Mouse (Mus musculus) B cell, adult (primary cell): ENCODE data around the gene C2cd2l. TPM values are rescaled to one million over a fixed set of nuclear protein-coding genes. Genes with fewer than 3 reads are reported as not detected.

ENCODE experiments used
- total RNA-seq: library from RNA; stranded (reverse); gene quantifications from 4 replicates; pipeline ENCODE4 v1.2.4, GENCODE M21; 2023; ENCODE audit not compliant: inconsistent age

Gene C2cd2l
- 13.1 to 19.2 TPM (median 17.3 TPM) in 4 replicates for total RNA-seq

GRCm38 (mm10) chr9:44319887-44320798 is at the start of gene C2cd2l:
TSS of gene C2cd2l (minus strand) at chr9:44320285.

DNA sequence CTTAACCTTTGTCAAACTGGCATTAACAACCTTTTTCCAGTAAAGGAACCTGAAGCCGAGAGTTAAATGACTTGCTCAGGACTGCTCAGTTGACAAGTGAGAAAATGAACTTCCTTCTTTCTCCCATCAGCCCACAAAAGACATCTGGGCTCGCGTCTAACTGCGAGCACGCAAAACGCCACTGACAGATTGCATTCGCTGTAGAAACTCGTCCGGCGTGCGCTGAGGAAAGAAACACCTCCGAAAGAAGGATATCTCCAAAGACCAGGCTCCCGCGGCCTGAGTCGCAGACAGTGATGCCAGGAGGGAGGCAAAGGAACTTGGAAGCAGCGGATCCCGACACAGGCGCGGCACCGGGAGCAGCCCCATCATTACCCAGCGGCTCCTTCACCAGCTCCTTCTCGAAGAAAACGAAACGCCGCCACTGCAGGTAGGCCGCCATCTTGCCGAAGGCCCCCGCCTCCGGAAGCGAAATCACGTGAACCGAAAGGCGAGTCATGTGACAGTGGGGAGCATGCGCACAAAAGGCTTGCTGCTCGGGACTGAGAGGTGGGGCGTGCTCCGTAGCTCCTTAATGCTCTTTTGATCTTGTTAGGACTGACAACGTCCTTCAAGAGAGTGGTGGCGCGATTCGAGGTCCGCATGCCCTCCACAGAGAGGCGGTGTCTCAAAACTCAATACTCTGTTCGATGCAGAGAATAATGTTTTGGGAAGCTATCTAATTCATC is 41.3 kb upstream of the C2cd2l start, which contains the start of gene Vps11:
Vps11 (minus strand) TSS at position 481 of the 728 bp plus-strand sequence.

GRCm38 (mm10) chr9:44343781-44344421 is 23.8 kb upstream of the C2cd2l start, which contains the start of gene Hmbs:
TSS of gene Hmbs (minus strand) at chr9:44344228.

GRCm38 (mm10) chr9:44334396-44335330 is 14.6 kb upstream of the C2cd2l start, which contains the start of gene H2afx:
TSS of gene H2afx (plus strand) at chr9:44334694.

GRCm38 (mm10) chr9:44325768-44326370 is 5.8 kb upstream of the C2cd2l start, which contains the start of gene Dpagt1:
TSS of gene Dpagt1 (plus strand) at chr9:44326019.

GRCm38 (mm10) chr9:44305466-44306079 is 14.5 kb downstream of the C2cd2l start, which contains the start of gene Hinfp:
TSS of gene Hinfp (minus strand) at chr9:44305671.

GRCm38 (mm10) chr9:44288076-44288958 is 31.8 kb downstream of the C2cd2l start, which contains the start of gene Abcg4:
TSS of gene Abcg4 (minus strand) at chr9:44288615.

DNA sequence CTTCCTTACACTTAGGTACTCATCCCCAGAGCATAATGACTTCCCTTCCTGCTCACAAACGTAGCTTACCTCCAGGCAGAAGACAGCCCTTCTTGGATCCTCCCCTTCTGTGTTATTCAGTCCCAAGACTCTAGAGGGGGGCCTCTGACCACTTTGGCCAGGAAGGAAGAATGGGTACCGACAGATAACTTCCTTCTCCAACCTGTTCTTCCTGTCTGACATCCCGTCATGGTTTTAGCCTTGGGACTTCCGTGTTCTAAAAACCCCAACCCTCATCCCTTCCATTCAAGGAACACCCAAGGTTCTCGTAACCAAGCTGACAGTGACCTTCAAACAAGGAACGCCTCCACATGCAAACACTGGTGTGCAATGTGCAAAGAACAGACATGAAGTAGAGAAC is 51.7 kb downstream of the C2cd2l start, which contains the start of gene Nlrx1:
Nlrx1 (minus strand) TSS at position 168 of the 400 bp plus-strand sequence.

Other genes starting within 250 kb of the C2cd2l start
- gene Mfrp, start 218.6 kb downstream of the C2cd2l start, total RNA-seq: 0.24 to 0.78 TPM in 2 of 4 replicates, not detected in the others
- gene C1qtnf5, start 213.0 kb downstream of the C2cd2l start, total RNA-seq: 0.61 to 1.0 TPM in 2 of 4 replicates, not detected in the others
- 0.22 to 0.39 TPM in 2 of 4 replicates, not detected in the others for gene Gm49380, start 206.8 kb downstream of the C2cd2l start, total RNA-seq
- gene Rnf26, start 206.8 kb downstream of the C2cd2l start, total RNA-seq: 20.9 to 25.0 TPM (median 21.7 TPM) in 4 replicates
- gene Mcam, start 185.8 kb downstream of the C2cd2l start, total RNA-seq: 0.32 to 1.6 TPM (median 0.39 TPM) in 4 replicates
- gene Cbl, start 86.2 kb downstream of the C2cd2l start, total RNA-seq: 130 to 138 TPM (median 133 TPM) in 4 replicates
- not detected in 4 replicates for gene Ccdc153, start 79.6 kb downstream of the C2cd2l start, total RNA-seq
- 0.22 to 0.26 TPM in 2 of 4 replicates, not detected in the others for gene Pdzd3, start 68.8 kb downstream of the C2cd2l start, total RNA-seq
- 5.2 to 8.8 TPM (median 6.3 TPM) in 4 replicates for gene Nlrx1, start 51.7 kb downstream of the C2cd2l start, total RNA-seq
- gene Abcg4, start 31.7 kb downstream of the C2cd2l start, total RNA-seq: not detected in 4 replicates
- gene Hinfp, start 14.6 kb downstream of the C2cd2l start, total RNA-seq: 53.5 to 73.3 TPM (median 58.7 TPM) in 4 replicates
- gene Dpagt1, start 5.7 kb upstream of the C2cd2l start, total RNA-seq: 8.3 to 12.1 TPM (median 9.3 TPM) in 4 replicates
- 41.9 to 44.6 TPM (median 42.6 TPM) in 4 replicates for gene H2afx, start 14.4 kb upstream of the C2cd2l start, total RNA-seq
- gene Hmbs, start 23.9 kb upstream of the C2cd2l start, total RNA-seq: 15.8 to 19.8 TPM (median 18.8 TPM) in 4 replicates
- 61.3 to 72.7 TPM (median 65.5 TPM) in 4 replicates for gene Vps11, start 41.4 kb upstream of the C2cd2l start, total RNA-seq
- gene Hyou1, start 59.2 kb upstream of the C2cd2l start, total RNA-seq: 83.2 to 119 TPM (median 87.9 TPM) in 4 replicates
- 18.8 to 19.9 TPM (median 19.6 TPM) in 4 replicates for gene Slc37a4, start 76.6 kb upstream of the C2cd2l start, total RNA-seq
- gene Rps25, start 86.9 kb upstream of the C2cd2l start, total RNA-seq: 2,496 to 2,635 TPM (median 2,511 TPM) in 4 replicates
- 52.2 to 70.7 TPM (median 57.2 TPM) in 4 replicates for gene Trappc4, start 87.3 kb upstream of the C2cd2l start, total RNA-seq
- gene Ccdc84, start 98.3 kb upstream of the C2cd2l start, total RNA-seq: 37.6 to 54.1 TPM (median 41.4 TPM) in 4 replicates
- gene Foxr1, start 120.9 kb upstream of the C2cd2l start, total RNA-seq: 0.27 TPM in 1 of 4 replicates, not detected in the others
- gene Upk2, start 134.7 kb upstream of the C2cd2l start, total RNA-seq: not detected in 4 replicates
- 88.8 to 97.2 TPM (median 89.9 TPM) in 4 replicates for gene Bcl9l, start 162.5 kb upstream of the C2cd2l start, total RNA-seq
- 281 to 310 TPM (median 298 TPM) in 4 replicates for gene Cxcr5, start 241.6 kb upstream of the C2cd2l start, total RNA-seq